Mouse (Mus musculus) intestine, postnatal 0 days (tissue): ENCODE results near the gene Hic2. TPM values are rescaled to one million over a fixed set of nuclear protein-coding genes. Genes with fewer than 3 reads are reported as not detected.

Experiments used
- ATAC-seq: fragments of 200-750 bp; cut with Nextera tagmentation; 2 replicates; pipeline ENCODE4 v1.8.0; 2017; ENCODE audit warnings: mild to moderate bottlenecking, moderate TSS enrichment, moderate library complexity
- H3K27ac ChIP-seq: fragments of 300-500 bp; sonication (generic); 2 replicates; pipeline ENCODE4 v1.5.1; 2014; ENCODE audit warnings: mild to moderate bottlenecking, low read depth, low read length, moderate library complexity
- H3K27me3 ChIP-seq: fragments of 300-500 bp; sonication (generic); replicated peaks from 2 replicates; pipeline ENCODE4 v1.6.1; 2014; ENCODE audit warnings: low read length, mixed read lengths; ENCODE audit not compliant: control insufficient read depth, insufficient read depth
- H3K36me3 ChIP-seq: fragments of 300-500 bp; sonication (generic); 2 replicates; pipeline ENCODE4 v1.6.1; 2014; ENCODE audit warnings: mild to moderate bottlenecking, moderate library complexity; ENCODE audit not compliant: control insufficient read depth, insufficient read depth
- H3K4me1 ChIP-seq: fragments of 300-500 bp; sonication (generic); replicated peaks from 2 replicates; pipeline ENCODE4 v1.6.1; 2014; ENCODE audit warnings: antibody characterized with exemption, low read length, mixed read lengths; ENCODE audit not compliant: control insufficient read depth, insufficient read depth
- H3K4me2 ChIP-seq: fragments of 300-500 bp; sonication (generic); replicated peaks from 2 replicates; pipeline ENCODE4 v1.6.1; 2014; ENCODE audit warnings: low read depth, mild to moderate bottlenecking, moderate library complexity
- H3K4me3 ChIP-seq: fragments of 300-500 bp; sonication (generic); 2 replicates; pipeline ENCODE4 v1.5.1; 2014; ENCODE audit warnings: low read depth, low read length
- H3K9ac ChIP-seq: fragments of 300-500 bp; sonication (generic); 2 replicates; pipeline ENCODE4 v1.6.1; 2014; ENCODE audit warnings: mild to moderate bottlenecking, low read depth, low read length
- H3K9me3 ChIP-seq: fragments of 300-500 bp; sonication (generic); 2 replicates; pipeline ENCODE4 v1.6.1; 2016; ENCODE audit warnings: mixed run types; ENCODE audit not compliant: control insufficient read depth
- CTCF ChIP-seq: sonication (generic); IDR thresholded peaks from 2 replicates; pipeline ENCODE4 v1.5.1; 2016; ENCODE audit warnings: low read depth, mild to moderate bottlenecking, control low read depth, antibody characterized with exemption, moderate library complexity
- WGBS: fragments of 180-500 bp; shearing (Covaris S2); extraction: QIAGEN DNeasy Blood & Tissue Kit; methylation state at CpG from one replicate; pipeline ENCODE4 v1.1.7; 2014; 5-methylcytosine and 5-hydroxymethylcytosine counted together
- polyA plus RNA-seq: library from polyadenylated mRNA; unstranded; fragments of >200 nt; fragmentation: Nextera tagmentation; extraction: Ambion mirVana; gene quantifications from 2 replicates; pipeline ENCODE4 v1.2.1, GENCODE M21; 2015

Gene Hic2
- polyA plus RNA-seq, 1 experiment from 2014 or later: 1.4 TPM

DNA sequence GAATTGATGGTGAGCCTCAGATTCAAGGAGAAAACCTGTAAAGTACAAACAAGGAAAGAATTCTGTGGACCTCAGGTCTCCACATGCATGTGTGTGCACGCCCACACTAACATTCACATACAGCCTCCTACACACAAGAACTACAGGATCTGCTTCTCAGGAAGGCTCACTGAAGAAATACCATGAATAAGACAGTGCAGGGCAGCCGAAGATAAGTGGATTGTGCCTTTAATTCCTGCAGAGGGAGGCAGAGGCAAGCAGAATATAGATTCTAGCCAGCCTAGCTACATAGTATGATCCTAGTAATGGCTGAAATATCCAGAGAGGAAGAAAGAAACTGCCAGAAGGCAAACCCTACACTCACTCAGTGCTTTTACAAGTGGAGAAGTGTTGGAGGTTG, 31.4 kb upstream of the Hic2 start:
- ATAC-seq: peak; percentile 48
- H3K9me3 ChIP-seq: no peaks in the 10 kb centered on the region
- peak; percentile 68 for TF ChIP-seq CTCF
- no peak overlapping the region for H3K9ac ChIP-seq
- H3K4me1 ChIP-seq: 0 out of 2 replicates have a peak, but pooled peaks cover 4% of the 10 kb centered on the region
- H3K4me2 ChIP-seq: no peak overlapping the region
- no peaks in the 10 kb centered on the region for H3K36me3 ChIP-seq
- no peak overlapping the region for H3K4me3 ChIP-seq
- 53% methylated on average over 2 of the region's 2 CpGs for WGBS
- H3K27me3 ChIP-seq: no peaks in the 10 kb centered on the region
- no peak overlapping the region for H3K27ac ChIP-seq

DNA sequence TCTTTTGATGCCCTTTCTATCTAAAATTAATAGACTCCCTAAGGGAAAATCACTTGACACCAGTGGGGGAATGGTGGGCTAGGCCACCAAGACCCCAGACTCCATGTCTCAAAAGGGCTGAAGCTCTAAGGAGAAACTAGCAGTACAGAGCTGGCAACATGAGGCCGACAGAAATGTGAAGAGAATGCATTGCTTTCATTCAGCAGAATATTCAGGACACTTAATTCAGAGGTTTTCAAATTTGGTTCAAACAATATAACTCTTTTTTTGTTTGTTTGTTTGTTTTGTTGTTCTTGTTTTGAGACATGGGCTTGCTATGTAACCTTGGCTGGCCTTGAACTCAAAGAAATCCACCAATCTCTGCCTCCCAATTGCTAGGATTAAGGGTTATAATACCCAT, 30.8 kb upstream of the Hic2 start, which contains the start of gene Ube2l3:
Gene Ube2l3, minus strand, starts transcription at position 101 of the 400 bp plus-strand sequence.
- no peak for TF ChIP-seq CTCF
- Histone ChIP-seq H3K36me3 (no peaks in the 10 kb centered on the region), H3K27ac (no peak within 1 kb of the TSS), H3K4me3 (peak within 1 kb of the TSS; percentile 99), H3K27me3 (no peaks in the 10 kb centered on the region), H3K4me2 (peak within 1 kb of the TSS; percentile 74), H3K9ac (no peak within 1 kb of the TSS), H3K9me3 (no peaks in the 10 kb centered on the region), H3K4me1 (0 out of 2 replicates have a peak, but pooled peaks cover 4% of the 10 kb centered on the region)
- WGBS: 97% methylated on average over 1 of the region's 1 CpGs
- no peak for ATAC-seq

DNA sequence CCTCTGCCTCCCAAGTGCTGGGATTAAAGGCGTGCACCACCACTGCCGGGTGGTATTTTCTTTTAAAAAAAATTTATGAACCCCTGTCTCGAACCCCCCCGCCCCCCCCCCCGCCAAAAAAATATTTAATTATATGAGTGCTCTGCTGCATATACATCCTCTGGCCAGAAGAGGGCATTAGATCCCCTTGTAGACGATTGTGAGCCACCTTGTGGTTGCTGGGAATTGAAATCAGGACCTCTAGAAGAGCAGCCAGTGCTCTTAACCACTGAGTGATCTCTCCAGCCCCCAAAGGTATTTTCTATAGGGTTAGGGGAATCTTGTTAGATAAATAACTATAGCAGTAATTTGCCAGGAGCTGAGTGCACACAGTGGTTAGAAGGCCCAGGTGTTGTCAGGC, 28.4 kb upstream of the Hic2 start:
- no peak overlapping the region for H3K9ac ChIP-seq
- no peak for ATAC-seq
- peaks cover 8% of the 10 kb centered on the region; the same call in 1 of the 2 replicates for H3K4me1 ChIP-seq
- no peaks in the 10 kb centered on the region for H3K27me3 ChIP-seq
- H3K36me3 ChIP-seq: no peaks in the 10 kb centered on the region
- no peak overlapping the region for H3K4me2 ChIP-seq
- H3K9me3 ChIP-seq: no peaks in the 10 kb centered on the region
- H3K4me3 ChIP-seq: no peak overlapping the region
- WGBS: 9% methylated on average over 6 of the region's 6 CpGs
- TF ChIP-seq CTCF: peak; percentile 84
- H3K27ac ChIP-seq: no peak overlapping the region

DNA sequence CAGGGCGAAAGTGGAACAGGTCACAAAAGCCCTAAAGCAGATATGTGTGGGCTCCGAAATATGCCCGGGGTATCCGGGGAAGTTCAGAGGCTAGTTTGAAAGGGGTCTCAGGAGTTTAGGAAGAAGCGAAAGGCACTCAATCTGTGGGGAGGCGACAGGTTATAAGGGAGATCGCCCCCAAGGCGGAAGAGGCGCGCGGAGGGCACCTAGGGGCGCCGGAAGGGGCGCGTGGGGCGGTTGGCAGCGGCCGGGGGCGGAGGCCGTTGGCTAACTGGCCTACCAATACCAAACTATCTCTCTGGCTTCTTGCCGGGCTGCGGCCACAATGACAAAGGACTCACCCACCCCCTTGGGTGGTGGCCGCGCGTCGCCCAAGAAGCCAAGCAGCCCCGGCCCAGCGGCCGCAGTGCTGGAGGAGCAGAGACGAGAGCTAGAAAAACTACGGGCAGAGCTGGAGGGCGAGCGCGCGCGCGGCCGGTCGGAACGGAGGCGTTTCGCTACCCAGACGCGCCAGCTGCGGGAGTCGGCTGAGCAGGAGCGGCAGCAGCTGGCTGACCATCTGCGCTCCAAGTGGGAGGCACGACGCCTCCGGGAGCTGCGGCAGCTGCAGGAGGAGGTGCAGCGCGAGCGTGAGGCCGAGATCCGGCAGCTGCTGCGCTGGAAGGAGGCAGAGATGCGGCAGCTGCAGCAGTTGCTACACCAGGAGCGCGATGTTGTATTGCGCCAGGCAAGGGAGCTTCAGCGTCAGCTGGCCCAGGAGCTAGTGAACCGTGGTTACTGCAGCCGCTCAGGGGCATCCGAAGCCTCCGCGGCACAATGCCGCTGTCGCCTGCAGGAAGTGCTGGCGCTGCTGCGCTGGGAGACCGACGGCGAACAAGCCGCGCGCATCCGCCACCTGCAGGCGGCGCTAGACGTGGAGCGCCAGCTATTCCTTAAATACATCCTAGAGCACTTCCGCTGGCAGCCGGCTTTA, 24.7 kb upstream of the Hic2 start, which contains the start of gene Rimbp3:
Gene Rimbp3, plus strand, starts transcription at position 215 of the 973 bp plus-strand sequence.
- H3K4me3 ChIP-seq: peak within 1 kb of the TSS; percentile 60
- WGBS: 1% methylated on average over 85 of the region's 85 CpGs
- peak; percentile 67 for ATAC-seq

DNA sequence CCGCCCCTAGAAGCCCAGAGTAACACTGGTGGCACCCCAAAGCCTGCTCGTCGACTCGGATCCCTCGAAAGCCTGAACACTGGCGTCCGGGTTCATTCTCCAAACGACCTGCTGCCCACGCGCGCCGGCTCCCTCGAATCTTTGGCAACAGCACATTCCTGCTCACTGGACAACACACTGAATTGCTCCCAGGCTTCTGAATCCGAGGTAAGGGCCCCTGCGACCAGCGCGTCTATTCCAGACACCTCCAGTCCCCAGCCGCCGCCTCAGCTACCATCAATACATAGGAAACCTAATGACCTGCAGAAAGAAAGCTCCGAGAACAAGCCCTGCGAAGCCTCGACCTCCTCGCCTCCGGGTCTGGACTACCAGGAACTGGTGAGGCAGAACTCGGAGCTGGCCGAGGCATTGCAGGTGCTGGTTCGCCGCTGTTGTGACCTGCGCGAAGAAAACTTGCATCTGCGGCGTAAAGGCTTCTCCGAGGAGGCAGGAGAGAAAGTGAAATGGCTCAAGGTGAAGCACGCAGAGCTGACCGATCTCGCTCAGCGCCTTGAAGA, 23.9 kb upstream of the Hic2 start:
- 2% methylated on average over 37 of the region's 37 CpGs for WGBS
- H3K4me2 ChIP-seq: peak overlapping the region; percentile 99
- no peak for TF ChIP-seq CTCF

More for the DNA sequence above, 24.7 kb upstream of the Hic2 start, which contains the start of gene Rimbp3:
- H3K4me1 ChIP-seq: peaks cover 8% of the 10 kb centered on the region; the same call in 1 of the 2 replicates
- H3K27me3 ChIP-seq: 0 out of 2 replicates have a peak, but pooled peaks cover 3% of the 10 kb centered on the region
- TF ChIP-seq CTCF: peak; percentile 94
- peak within 1 kb of the TSS; percentile 34; the same call in 1 of the 2 replicates for H3K9ac ChIP-seq
- H3K4me2 ChIP-seq: peak within 1 kb of the TSS; percentile 99
- no peak within 1 kb of the TSS; the same call in 1 of the 2 replicates for H3K27ac ChIP-seq
- H3K36me3 ChIP-seq: no peaks in the 10 kb centered on the region
- no peaks in the 10 kb centered on the region for H3K9me3 ChIP-seq

More for the DNA sequence above, 23.9 kb upstream of the Hic2 start:
- Histone ChIP-seq H3K27ac (no peak overlapping the region), H3K4me1 (peaks cover 8% of the 10 kb centered on the region; the same call in 1 of the 2 replicates), H3K9ac (peak overlapping the region; percentile 23; the same call in 1 of the 2 replicates), H3K27me3 (0 out of 2 replicates have a peak, but pooled peaks cover 3% of the 10 kb centered on the region), H3K4me3 (peak overlapping the region; percentile 60), H3K36me3 (no peaks in the 10 kb centered on the region), H3K9me3 (no peaks in the 10 kb centered on the region)
- peak; percentile 15; the same call in 1 of the 2 replicates for ATAC-seq
